Comparison of ENCODE assay signal across 8 mouse cellular contexts in the genomic region with DNA sequence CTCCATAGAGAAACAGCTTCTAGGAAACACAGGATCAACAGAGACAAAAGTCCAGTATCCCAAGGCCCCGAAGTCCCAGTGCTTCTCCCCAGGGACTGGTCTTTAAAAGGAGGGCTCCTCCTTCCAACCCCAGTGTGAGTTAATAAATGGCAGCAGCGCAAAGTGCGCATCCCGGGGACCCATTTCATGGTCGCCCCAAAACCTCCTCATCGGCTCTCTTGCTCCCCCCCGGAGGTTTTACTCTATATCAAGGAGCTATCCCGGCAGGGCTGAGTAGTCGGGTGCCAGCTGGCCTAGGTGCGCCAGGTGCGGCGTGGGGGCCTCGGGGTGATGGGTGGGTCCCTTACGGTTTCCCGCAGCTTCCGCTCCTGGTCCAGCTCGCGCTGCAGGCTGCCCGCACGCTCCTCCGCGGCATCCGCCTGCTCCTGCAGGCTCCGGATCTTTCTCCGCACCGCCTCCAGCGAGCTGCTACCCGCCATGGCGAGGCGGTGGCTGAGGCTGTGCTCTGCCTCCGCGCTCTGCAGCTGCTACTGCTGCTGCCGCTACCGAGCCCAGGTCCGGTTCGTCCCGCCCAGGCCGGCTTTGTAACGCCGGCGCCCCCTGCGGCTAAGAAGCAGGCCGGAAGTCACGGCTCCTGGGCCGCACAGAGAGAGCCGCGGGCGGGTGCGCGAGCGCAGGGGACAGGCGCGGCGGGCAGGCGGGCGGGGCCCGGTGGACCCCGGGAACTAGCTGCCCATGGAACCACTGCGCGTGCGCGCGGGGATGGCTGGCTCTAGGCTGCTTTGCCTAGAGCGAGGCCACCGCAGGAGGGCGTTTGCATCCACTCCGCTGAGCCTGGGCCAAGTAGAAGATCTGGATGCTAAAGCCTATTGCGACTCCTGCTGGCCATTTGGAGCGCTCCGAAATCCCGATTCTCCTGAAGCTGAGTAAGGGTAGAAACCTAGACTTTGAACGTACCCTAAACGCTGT. TPM values are rescaled to one million over a fixed set of nuclear protein-coding genes. Genes with fewer than 3 reads are reported as not detected.
DNase-seq lines count a peak whose midpoint lies in the region; ATAC-seq and TF ChIP-seq lines count a peak whose summit lies in the region.

No protein-coding gene starts in this region.

- H3K36me3 ChIP-seq in forebrain, embryonic 14.5 days (ENCODE audit: control insufficient read depth, insufficient read depth, low read length): no peaks in the 10 kb centered on the region

- peak; percentile 96 for ATAC-seq in forebrain, embryonic 14.5 days
- peak; percentile 90 for ATAC-seq in neutrophil, adult 5-6 weeks (ENCODE audit: extremely low read depth, insufficient number of reproducible peaks, low FRiP score, poor library complexity, severe bottlenecking)

- peak overlapping the region; percentile 95 for H3K27ac ChIP-seq in forebrain, embryonic 14.5 days (ENCODE audit: low read depth, low read length)

- intact Hi-C loops in heart, postnatal 25 days (cut with DNase I): loop anchor here (1.0 kb wide), 1 partner anchor 42 kb away; no protein-coding TSS in a partner anchor

- peak overlapping the region; percentile 59 for H3K4me2 ChIP-seq in forebrain, embryonic 14.5 days (ENCODE audit: low read length)

- peaks cover 19% of the 10 kb centered on the region for H3K27me3 ChIP-seq in forebrain, embryonic 14.5 days (replicated peaks; ENCODE audit: control insufficient read depth, insufficient read depth, low read length)

- H3K9ac ChIP-seq in forebrain, embryonic 14.5 days (ENCODE audit: low read length): peak overlapping the region; percentile 96

- H3K9me3 ChIP-seq in forebrain, embryonic 14.5 days (replicated peaks; ENCODE audit: control insufficient read depth, low read length): no peaks in the 10 kb centered on the region

- H3K4me1 ChIP-seq in forebrain, embryonic 14.5 days (ENCODE audit: control insufficient read depth, insufficient read depth, low read length): peaks cover 38% of the 10 kb centered on the region
- peaks cover 22% of the 10 kb centered on the region for H3K4me1 ChIP-seq in lung, adult 2 months (ENCODE audit: control insufficient read depth, insufficient read depth, low read length)

- TF ChIP-seq POLR2A in lung, adult 2 months (IDR thresholded peaks at IDR 0.05; ENCODE audit: borderline replicate concordance, extremely low read depth, low read depth, low read length): peak; percentile 86

- TF ChIP-seq CTCF in lung, adult 2 months (IDR thresholded peaks at IDR 0.05; ENCODE audit: insufficient read depth, low read length): peak; percentile 91

- under 1% methylated on average over 71 of the region's 73 CpGs for WGBS in forebrain, embryonic 14.5 days
- WGBS in lung, adult 2 months: under 1% methylated on average over 73 of the region's 73 CpGs

- peak overlapping the region; percentile 82 for H3K4me3 ChIP-seq in forebrain, embryonic 14.5 days (ENCODE audit: low read depth, low read length)
- H3K4me3 ChIP-seq in lung, adult 2 months (replicated peaks; ENCODE audit: extremely low read depth, low read depth, low read length): peak overlapping the region; percentile 90

- peak; percentile 98 for DNase-seq in ES-CJ7 (ENCODE audit: low read depth, low spot score)
- peak; percentile 100 for DNase-seq in cerebellum, adult 11 months
- peak; percentile 100 for DNase-seq in forebrain, embryonic 14.5 days (ENCODE audit: low spot score)
- peak; percentile 99 for DNase-seq in heart, postnatal 25 days (ENCODE audit: low spot score)
- peak; percentile 99 to 100 for DNase-seq in layer of hippocampus, adult 18-20 months (ENCODE audit: low spot score in 2 of 2)
- peak; percentile 97 for DNase-seq in lung, adult 2 months
- DNase-seq in thymus, adult 18-20 months: peak; percentile 98 to 99

RNA-seq across cellular contexts. Expression of a gene that starts 5.7 kb away (rescaled TPM):
- 104 and 126 TPM in 2 replicates for polyA plus RNA-seq in forebrain, embryonic 14.5 days (2014; fragmentation: Nextera tagmentation; extraction: Ambion mirVana)
- total RNA-seq in heart, postnatal 25 days (2021): over 10,000 TPM; 12,975 to 13,062 TPM
- total RNA-seq in layer of hippocampus, adult 18-20 months (2021): 100 to 1,000 TPM; 194 to 199 TPM
- 168 and 359 TPM in 2 replicates for polyA plus RNA-seq in lung, adult 2 months (2012; rRNA removed)
- total RNA-seq in neutrophil, adult 5-6 weeks (2017): 73.5 and 78.7 TPM in 2 replicates

Comparison
In these comparisons a context has a peak if more than half of its experiments do, and no peak if none do; other contexts are left out.
1. Peak in every context shown above with its lines: DNase-seq, ATAC-seq, H3K4me3 ChIP-seq and H3K27ac ChIP-seq.
2. RNA of a gene that starts 5.7 kb away (total RNA-seq): 12,975 to 13,062 TPM in heart, postnatal 25 days; 194 to 199 TPM in layer of hippocampus, adult 18-20 months and 73.5 to 78.7 TPM in neutrophil, adult 5-6 weeks; every median in the first group is over 10 times any median in the second.